Mouse (Mus musculus): Measurements from ENCODE around the gene Slc25a19.
"Not testable (repeated sequence)": the region's sequence is repeated elsewhere in the genome, so short reads cannot be mapped to it uniquely, and the experiment has no call there.

Gene Slc25a19

DNA sequence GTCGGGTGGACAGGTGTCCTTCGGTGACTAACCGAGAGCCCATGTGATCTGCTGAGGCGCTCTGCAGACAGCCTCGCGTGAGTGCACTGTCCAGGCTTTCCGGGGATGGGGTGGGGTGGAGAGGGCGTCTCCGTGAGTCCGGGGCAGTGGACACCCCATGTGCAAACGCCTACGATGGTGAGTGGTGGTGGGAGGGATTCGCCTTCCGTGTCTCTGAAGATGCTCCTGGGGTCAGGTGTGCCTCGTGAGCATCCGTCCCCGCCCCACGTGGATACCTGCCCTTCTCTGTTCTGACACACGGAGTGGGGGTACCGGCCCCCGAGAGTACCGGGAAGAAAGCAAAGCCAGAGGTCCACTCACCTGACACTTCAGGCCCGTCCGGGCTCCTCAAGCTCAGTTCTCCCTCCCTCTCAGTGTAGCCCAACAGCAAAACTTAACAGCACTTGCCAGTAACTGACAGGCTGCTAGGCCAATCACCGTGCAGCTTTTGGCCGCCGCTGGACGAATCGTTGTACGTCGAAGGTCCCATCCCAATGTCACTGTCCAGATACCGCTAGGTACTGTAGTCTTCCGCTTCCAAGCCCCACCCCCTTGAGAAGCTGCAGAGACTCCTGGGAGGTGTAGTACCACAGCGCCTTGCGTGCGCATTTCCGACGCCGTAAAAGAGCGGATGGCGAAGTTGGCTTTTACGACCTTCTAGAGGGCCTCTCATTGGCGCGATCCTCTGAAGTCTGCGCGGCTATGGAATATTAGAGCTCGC lies at the start of gene Slc25a19:
Slc25a19 (minus strand) TSS at position 591 of the 760 bp plus-strand sequence.
- peak; percentile 100 for DNase-seq (ENCODE audit: low read depth)

DNA sequence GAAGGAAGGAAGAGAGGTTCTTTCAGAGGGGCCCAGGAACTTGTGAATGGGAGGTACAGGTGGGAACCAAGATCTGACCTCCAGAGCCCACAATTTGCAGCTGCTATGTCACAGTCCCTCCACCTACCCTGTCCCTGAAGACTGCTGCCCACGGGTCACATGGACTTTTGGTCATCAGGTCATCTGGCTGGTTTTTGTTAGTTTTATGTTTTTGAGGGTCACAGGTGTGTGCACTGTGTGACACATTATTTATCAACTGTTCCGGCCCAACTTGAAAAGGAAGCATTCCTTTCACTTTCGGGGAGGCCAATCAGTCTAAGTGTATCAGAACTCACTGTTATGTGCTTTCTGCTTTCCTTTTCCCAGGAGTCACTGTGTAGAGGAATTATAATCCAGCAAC lies 49.4 kb upstream of the Slc25a19 start:
- no peak for DNase-seq (ENCODE audit: low read depth)

DNA sequence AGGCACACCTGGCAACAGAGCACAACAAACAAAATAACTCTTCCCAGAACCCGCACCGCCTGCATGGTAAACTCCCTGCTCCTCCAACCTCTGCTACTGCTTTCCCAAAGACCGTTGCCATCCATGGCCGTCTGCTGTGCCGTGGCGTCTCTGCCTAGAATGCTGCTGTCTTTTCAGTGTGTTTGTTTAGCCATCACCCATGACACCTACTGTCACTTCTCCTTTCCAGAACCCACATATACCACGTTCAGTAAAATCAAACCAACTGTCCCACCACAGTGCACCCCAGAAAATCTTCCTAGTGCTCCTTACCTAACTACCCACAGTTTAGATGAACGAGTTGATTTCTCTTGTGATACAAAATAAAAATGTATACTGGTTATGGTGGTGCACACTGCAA lies 48.6 kb upstream of the Slc25a19 start:
- DNase-seq (ENCODE audit: low read depth) = no peak

DNA sequence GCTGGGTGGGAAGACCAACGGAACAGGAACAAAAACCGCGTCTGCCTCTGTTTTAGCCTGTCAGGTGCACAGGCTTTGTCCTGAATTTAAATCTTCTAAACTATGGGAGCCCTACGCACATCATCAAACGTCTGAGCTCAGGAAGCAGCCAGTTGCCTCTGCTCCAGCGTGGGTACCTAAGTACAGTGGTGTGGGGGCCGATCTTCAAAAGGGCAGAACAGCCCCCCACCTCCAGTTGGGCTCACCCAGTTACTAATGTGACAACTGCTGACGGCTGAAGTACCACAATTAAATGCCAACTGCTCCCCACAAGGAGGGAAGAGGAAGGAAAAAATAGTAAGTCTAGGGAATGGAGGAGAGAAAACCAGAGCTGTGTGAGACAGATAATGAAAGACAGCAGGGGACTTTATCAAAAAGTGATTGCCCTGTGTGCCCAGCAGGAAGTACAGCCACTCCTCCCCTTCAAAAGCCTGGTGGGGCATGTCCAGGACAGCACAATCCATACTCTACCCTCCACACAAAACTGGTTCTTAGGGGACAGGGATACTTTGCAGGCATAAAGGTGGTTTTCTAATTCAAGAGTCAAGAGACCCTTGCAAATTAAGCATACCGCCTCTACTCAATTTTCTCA lies 46.3 kb upstream of the Slc25a19 start:
- DNase-seq (ENCODE audit: low read depth) = no peak

DNA sequence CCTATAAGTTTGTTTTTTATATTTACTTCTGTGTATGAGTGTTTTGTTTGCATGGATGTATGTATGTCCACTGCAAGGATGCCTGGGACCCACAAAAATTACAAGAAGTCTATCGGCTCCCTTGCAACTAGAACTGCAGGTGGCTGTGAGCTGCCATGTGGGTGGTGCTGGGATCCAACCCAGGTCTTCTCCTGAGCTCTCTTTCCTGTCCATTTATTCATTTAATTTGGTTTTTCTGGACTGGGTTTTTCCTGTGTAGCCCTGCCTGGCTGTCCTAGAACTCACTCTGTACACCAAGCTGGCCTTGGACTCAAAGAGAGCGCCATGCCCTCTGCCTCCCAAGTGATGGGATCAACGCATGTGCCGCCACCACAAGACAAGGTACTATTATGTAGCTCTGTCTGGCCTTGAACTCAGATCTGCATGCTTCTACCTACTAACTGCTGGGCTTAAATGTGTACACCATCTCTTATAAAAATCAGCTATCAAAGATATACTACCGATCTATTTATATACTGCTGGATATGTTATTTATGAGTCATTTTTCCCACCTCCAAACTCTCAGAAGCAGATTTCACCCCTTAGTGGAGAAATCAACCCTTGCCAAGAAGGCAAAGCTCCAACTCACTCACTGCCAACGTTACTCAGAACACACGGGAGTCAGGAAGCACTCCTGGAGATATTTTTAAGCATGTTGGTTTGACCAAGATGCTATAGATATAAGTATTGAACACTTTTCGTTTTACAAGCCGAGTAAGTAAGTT lies 45.6 kb upstream of the Slc25a19 start:
- DNase-seq (ENCODE audit: low read depth) = peak; percentile 45

DNA sequence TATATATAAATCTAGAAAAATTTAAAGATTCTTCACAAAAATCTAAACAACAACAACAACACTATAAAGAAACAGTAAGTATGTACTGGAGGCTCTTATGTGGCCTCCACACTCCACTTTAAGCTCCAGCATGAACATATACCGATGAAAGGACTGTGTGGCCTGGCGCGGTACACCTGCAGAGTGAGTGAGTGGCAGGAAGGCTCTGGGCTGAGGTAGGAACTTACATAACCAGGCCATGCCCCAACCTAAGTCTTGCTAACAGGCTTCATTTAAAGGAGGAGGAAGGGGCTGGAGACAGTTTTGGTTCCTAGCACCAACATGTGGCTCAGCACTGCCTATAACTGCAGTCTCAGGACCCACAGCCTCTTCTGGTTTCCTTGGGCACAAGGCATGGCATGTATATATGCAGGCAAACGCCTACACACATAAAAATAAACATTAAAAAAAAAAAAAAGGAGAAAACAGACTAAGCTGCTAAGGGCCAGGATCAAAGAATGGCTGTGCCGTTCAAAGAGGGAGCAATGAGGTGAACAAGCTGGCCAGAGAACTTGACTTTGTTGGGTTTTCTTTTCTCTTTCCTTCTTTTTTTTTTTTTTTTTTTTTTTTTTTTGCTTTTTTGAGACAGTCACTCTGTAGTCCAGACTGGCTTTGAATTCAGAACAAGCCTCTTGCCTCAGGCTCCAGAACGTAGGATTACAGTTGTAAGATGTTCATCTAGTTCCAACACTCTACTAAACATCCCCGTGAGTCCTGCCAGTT lies 44.3 kb upstream of the Slc25a19 start:
- DNase-seq (ENCODE audit: low read depth) = no peak

DNA sequence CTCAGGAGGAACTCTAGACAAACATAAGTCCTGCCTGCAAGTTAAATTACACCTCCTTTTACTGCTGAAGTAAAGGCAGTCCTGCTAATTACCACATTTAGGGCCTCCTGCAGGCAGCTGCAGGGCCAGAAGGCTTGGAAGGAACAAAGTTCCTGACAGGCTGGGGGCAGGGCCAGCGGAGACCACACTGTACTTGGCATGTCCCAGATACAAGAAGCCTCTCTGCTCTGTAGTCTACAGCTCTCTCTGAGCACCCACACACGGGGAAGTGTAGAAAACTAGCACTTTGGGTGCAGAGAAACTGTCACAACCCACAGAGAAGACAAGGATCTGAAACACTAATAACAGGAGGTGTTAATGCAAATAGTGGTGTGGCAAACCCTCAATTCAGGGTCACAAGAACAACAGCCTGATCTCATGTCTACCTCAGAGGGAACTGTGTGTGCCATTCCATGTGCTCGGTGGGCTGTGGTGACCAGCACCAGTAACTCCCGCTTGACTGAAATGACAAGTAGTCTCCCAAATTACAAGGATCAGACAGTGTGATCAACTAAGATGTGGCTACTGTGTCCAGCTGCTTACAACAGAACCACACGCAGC lies 42.5 kb upstream of the Slc25a19 start:
- no peak for DNase-seq (ENCODE audit: low read depth)

DNA sequence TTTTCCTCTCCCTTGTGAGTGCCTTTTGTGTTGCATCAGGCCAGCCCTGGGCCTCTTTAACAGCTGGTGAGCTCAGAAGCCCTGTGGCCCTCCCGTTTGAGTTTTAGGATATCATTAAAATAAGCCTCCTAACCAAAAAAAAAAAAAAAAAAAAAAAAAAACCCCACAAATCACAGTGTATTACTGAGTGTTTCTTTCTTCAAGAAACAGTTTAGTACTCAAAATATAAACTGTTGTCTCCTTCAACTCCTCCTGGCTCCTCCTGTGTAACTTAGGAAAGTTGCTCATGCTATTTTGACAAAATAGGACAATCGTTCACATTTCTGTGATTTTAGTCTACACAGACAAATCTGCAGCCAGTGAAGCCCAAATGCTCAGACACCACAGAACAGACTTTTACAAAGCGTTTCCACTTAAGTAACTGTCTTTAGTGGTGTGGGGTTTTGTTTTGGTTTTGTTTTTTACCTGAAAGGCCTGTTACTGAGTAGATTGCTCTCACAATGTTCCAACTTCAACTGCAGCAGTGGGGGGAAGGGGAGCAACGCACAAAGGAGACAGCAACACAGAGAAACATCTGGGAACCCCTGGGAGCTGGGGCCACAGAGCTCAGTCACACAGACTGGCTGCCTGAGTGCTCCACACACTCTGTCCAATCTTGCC lies 35.7 kb upstream of the Slc25a19 start:
- no peak for DNase-seq (ENCODE audit: low read depth)

DNA sequence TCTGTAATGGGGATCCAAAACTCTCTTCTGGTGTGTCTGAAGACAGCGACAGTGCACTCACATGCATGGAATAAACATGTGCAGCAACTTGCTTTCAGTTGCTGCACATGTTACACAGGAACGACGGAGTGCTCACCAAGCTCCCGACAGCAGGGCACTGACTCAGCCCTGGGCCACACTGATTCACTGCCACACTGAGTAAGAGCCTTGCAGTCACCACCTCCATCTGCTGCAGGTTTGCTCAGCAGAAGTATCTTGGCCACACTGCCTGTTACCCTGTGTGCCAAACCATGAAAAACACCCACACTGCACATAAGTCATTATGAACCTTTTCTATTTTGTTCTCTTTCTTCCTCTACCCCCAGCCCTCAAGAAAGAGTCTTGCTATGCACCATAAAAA lies 32.3 kb upstream of the Slc25a19 start:
- no peak for DNase-seq (ENCODE audit: low read depth)

DNA sequence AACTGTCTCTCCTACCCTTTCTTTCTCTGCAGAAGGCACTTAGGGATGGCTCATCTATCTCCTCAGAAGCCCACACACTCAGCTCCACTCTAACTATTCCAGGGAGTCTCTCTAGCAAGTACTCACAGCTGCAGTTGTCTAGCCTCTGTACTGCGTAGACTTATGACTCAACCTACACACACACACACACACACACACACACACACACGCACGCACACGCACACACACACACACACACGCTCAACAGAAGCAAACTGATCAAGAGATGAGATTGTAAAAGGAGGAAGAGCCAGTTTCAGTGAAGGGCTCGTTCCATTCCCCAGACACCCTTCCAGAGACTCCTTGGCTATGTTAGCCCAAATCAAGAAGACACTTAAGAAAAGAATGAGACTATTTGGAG lies 30.4 kb upstream of the Slc25a19 start:
- DNase-seq (ENCODE audit: low read depth) = no peak

DNA sequence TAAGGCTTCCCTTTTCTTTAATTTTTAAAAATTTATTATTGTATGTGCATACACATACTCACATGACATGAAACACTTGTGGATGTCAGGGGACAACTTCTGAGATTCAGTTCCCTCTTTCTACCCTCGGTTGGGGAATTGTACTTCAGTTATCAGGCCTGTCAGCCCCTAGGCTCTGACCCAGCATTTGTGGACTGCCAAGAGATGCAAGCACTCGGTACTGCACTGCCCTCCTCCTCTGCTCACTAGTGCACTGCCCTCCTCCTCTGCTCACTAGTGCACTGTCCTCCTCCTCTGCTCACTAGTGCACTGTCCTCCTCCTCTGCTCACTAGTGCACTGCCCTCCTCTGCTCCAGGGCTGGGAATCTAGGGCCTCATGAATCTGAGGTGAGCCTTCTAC lies 26.0 kb upstream of the Slc25a19 start:
- no peak for DNase-seq (ENCODE audit: low read depth)

DNA sequence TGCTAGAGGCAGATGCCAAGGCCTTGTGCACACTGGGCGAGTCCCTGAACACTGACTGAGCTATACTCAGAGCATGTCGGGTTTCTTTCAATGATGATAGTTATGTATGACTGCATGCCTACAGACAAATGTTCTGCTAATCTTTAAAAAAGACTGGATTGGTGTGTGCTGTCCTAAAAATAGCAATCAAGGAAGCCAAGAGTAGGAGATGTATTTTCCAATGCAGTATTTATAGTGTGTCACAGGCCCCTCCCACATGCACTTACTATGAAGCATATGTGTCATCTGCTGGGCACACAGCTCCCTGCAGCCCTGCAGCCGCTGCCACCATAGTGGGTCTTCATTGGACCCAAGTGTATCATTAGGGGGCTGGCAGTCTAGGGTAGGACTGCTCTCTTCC lies 25.1 kb upstream of the Slc25a19 start:
- no peak for DNase-seq (ENCODE audit: low read depth)

DNA sequence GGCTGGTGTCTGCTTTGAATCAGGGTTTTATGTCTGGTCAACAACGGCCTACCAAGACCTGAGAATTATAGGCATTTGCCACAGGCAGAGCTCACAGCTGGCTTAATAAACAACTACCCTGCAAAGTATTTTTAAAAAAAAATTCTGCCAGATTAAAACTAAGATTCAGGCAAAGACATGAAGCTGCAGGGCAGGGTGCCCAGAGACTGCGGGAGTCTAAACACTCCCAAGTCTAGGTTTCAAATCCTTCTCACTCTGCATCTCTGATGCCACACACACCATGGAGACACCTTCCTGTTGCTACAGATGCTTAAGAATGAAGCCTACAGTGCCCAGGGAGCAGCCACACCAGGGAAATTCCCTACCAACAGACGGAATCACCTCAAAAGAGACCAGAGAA lies 23.6 kb upstream of the Slc25a19 start:
- DNase-seq (ENCODE audit: low read depth) = no peak

DNA sequence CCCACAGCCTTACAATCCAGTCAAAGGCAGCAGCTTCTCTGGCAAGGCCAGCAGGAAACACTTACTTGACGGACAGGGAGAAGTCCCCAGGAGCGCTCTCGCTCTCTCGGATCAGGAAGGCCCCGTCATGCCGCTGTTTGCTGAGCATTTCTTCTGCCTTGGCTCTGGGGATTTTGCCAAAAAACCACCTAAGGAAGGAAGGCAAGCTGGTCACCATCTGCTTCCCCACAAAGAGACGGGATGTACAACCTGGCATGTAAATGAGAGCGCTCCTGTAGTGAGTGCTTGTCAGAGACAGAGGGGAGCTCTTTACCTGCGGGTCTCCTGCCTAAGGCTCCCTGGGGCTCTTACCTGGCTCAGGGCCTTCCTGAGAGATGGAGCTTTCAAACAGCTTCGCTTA lies 21.6 kb upstream of the Slc25a19 start:
- DNase-seq (ENCODE audit: low read depth) = no peak

DNA sequence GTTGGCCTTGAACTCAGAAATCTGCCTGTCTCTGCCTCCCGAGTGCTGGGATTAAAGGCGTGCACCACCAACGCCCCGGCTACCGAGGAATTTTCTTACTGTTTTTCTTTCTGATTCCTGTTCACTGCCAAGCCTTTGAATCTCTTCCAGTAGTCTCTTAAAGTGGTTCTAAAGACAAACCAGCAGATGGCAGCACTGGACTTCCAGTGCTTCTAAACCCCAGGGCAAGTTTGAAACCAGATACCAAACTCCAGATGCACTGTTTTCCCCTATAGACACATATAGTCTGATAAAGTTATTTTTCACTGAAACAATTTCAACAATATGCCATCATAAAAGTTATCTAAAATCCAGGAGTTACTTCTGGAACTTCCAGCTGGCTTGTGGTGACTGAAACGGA lies 19.4 kb upstream of the Slc25a19 start:
- DNase-seq (ENCODE audit: low read depth) = no peak

DNA sequence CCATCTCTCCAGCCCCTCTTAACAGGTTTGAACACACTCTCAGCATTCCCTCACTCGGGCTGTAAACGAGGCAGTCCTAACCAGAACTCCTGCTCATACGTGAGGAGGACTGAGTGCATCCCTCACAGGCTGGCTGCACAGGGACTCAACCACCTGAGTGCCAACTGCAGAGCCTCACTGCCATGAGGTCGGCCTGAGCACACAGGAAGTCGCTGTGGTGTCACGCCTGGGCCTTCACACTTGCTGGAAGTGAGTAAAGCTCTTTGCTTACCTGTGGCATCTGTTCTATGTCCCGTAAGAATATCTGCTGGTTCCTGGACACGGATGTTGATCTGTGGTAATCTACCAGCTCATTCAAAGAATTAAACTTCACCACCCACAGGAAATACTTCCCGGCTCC lies 18.3 kb upstream of the Slc25a19 start:
- no peak for DNase-seq (ENCODE audit: low read depth)

DNA sequence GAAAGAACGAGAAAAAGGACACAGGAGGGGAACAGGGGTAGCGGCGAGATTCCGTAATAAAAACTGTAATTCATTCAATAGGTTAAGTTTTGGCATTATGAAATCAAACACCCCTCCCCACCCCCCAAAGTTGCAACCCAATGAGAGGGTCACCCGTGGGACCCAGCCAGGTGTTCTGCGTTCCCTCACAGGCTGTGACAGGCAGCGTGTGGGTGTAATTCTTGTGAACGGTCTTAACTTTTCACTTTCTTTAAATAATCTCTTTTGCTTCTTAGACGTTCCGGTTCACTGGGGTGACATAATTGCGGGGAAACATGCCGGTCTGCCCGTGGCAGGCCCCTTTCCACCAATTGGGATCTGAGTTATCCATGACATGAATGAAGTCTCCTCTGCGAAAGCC lies 17.4 kb upstream of the Slc25a19 start:
- DNase-seq (ENCODE audit: low read depth) = not testable (repeated sequence)

DNA sequence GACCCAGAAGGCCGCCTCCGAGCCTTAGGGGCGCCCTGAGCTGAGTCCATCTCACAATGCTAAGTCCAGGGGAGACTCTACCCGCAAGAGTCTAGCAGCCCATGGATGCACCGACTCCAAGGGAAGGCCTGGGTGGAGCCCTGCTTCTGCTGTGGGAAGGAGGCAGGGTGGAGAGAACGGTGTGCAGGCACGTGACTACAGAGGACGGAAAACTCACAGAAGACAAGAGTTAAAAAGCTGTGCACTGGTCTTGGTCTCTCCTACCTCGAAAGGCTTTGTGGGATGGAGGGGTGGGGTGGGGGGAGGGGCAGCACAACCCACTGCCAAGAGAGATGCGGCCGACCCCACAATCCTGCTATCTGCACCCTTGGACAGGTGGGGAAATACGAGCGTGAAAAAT lies 16.2 kb upstream of the Slc25a19 start:
- DNase-seq (ENCODE audit: low read depth) = no peak

DNA sequence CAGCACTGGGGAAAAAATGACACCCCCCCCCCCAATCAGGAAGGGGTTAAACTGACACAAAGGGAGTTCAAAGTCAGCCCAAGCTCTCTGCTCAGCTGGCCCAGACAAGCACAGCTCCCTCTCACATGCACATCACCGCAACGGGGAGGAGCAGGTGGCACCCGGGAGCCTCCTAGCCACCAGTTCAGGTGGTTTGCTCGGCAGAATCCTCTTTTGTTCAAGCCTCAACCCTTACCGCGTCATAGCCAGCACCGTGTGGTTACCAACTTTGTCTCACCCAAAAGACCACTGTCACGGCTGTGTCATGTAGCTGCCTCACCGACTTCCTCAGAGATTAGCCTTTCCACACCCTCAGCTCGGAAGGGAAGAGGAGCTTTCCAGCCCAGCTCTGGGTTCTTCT lies 15.2 kb upstream of the Slc25a19 start:
- DNase-seq (ENCODE audit: low read depth) = no peak

DNA sequence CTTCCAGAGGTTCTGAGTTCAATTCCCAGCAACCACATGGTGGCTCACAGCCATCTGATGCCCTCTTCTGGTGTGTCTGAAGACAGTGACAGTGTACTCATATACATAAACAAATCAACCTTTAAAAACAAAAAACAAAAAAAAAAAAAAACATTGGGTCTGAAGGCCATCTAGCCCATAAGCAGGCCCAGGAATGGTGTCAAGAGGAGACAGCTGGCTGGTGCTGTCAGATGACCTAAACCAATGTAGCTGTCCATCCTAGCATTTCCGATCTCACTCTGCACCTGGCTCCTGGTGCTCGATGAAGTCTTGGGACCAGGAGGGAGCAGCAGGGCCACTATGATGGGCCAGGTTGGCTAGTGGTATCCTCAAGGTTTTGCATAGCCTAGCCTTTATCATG lies 14.6 kb upstream of the Slc25a19 start:
- DNase-seq (ENCODE audit: low read depth) = no peak

DNA sequence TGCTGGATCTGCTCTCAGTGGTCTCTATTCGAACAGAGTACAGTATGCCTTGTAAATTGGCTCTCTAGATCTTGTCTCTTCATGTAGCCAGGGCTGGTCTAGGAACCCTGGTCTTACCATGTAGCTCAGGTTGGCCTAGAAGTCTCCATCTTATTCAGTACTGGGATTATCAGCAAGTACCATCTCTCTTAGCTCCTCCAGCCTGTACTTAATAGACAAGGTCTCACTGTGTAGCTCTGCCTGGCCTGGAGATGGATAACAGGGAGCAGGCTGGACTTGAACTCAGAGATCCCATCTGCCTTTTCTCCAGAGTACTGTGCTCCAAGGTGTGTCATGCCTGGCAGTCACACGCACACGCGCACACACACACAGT lies 13.6 kb upstream of the Slc25a19 start:
- DNase-seq (ENCODE audit: low read depth) = no peak

Measured in fibroblast of lung, adult 2 months (primary cell).